Mouse (Mus musculus) adrenal gland, adult 18-20 months (tissue): ENCODE measurements at regions not wholly inside any gene's neighbourhood (a gene's known extent, or its start where the extent isn't known, plus 50 kb on each side); places are given as distances from the start of the nearest gene placed in this dataset.

ENCODE experiments used
- DNase-seq, 2 experiments: peaks; one replicate each; pipeline ENCODE4 v3.0.0; 2021 to 2022; ENCODE audit warnings: low spot score in 2 of 2

DNA sequence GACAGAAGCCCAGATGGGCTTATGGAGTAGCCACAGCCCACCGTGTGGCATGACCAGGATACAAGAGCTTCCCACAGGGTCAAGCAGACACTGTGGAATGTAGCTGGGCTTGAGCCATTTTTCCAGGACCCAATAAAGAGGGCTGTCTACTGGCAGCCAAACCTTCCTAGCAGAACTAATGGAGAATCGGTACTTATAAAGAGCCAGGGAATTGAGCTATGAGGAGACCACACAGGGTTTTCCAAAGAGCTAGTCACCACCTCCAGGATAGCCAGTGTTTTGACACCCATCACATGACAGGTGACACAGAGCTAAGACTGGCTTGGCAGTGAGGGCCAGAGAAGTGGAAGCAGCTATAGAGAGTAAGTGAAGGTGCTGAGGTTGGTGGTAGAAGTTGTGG is 149.9 kb downstream of the Map2k4 start:
- no peak for DNase-seq

GRCm38 (mm10) chr11:65637206-65637605 is 150.9 kb downstream of the Map2k4 start:
- DNase-seq: no peak

- no peak for DNase-seq
Measured at GRCm38 (mm10) chr11:65635307-65635706, 152.8 kb downstream of the Map2k4 start.

- DNase-seq: peak; percentile 5 to 21
Measured at GRCm38 (mm10) chr11:65631164-65631563, 156.9 kb downstream of the Map2k4 start.

GRCm38 (mm10) chr11:65630436-65630835 is 157.7 kb downstream of the Map2k4 start:
- DNase-seq: no peak

DNA sequence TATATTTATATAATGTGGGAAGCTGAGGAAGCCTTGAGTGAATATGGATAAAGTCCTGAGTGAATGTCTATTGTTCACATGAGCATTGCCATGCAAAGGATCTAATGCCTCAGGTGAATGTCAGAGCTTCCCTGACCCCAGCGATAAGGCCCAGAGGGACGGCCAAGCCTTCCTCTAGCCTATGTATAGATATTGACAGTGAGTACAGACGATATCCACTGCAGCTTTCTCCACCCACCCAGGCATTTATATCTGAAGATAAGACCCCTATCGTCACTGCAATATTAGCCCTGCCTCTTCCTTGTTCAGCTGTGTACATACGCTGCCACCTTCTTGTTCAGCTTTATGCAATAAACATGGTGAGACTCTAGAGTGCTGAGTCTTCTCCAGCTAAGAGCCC is 158.8 kb downstream of the Map2k4 start:
- DNase-seq: no peak

- DNase-seq: no peak
Measured at GRCm38 (mm10) chr11:65618976-65619375, 169.1 kb downstream of the Map2k4 start.

- DNase-seq: no peak
Measured at GRCm38 (mm10) chr11:65610536-65610935, 177.6 kb downstream of the Map2k4 start.

- no peak for DNase-seq
Measured at GRCm38 (mm10) chr11:65609056-65609455, 179.0 kb downstream of the Map2k4 start.

DNA sequence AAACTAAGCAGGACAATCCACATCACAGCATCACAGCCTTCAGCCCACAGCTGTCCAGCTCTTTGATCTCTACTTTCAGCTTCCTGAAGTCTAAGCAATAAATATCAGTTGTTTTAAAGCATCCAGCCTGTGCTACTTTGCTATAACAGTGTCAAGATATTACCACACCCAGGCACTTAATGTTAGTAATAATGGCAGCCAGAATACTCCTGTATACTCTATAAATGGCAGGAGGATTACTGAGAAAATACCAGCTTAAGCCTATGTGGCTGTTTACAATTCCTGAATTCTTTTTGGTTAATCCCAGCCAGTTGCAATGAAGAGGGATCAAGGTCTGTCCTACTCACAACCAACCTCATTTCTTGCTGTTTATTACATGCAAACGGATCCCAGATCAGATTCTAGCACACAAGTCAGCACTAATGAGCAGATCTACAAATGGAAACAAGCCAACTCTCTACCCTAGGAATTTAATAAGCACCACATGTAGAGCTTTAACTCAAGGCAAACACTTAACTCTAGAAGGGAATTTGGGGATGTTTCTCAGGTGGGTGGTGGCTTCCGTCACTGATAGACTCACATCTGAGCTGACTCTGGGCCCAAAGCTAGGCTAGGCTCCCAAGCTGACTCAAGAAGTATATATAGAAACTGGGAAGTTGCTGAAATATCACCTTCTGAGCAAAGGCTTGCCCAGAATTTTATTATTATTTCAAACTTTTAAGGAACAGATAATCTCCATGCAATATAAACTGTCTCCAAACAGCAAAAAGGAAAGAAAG is 190.6 kb downstream of the Map2k4 start:
- DNase-seq: no peak

GRCm38 (mm10) chr11:65588491-65588890 is 199.6 kb downstream of the Map2k4 start:
- no peak for DNase-seq

DNA sequence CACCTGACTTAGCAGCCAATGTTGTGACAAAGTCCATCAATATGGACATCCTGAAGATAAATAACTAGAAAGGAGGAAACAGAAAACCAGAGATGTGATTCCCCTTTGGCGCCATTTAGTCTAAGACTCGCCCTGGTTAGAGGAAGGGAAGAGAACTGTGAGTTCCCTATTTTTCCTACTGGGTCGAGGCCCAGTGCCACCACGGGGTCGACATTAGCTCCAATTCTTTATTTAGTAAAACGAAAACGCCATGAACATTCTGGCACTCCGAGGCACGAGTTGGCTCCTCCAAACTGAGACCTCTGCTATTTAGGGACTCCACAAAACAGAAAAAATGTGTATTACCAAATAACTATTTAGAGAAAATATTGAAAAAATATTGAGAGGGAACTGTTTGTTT is 220.3 kb downstream of the Map2k4 start:
- no peak for DNase-seq

DNA sequence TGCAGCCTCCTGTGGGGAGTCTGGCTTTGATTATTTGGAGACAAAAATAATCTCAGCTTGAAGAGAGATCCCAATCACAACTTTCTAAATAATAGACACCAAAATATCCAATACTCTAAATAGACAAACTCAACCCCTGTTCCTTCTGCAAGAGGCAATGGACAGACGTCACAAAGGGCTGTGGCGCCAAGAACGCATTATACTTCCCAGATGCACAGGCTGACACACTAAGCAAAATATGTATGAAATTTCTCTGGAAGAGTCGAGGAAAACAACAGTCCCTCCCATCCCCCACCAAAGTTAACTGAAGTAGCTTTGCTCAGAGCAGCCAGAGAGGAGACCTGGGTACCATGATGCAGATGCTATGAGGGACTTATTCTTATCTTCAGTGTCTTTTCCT is 229.9 kb downstream of the Map2k4 start:
- no peak for DNase-seq

- no peak for DNase-seq
Measured at GRCm38 (mm10) chr11:65551073-65551472, 237.0 kb downstream of the Map2k4 start.

DNA sequence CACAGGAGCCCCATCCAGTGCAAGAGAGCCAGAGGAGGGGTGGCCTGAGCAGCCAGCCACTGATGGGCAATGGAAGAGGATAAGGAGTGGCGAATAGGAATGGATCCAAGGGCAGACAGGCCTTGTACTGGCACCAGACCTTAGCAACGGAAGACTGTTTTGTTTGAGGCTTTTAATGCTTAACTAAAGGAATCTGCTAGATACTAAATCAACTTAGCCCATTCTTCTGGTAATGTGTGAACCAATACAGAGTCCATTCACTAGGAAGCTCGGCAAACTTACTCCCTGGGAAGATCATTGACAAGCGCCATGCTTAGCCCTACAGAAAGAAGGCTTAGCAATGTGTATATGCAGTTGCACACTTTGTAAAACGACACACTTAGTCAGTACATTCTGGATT is 243.8 kb downstream of the Map2k4 start:
- DNase-seq: no peak

DNA sequence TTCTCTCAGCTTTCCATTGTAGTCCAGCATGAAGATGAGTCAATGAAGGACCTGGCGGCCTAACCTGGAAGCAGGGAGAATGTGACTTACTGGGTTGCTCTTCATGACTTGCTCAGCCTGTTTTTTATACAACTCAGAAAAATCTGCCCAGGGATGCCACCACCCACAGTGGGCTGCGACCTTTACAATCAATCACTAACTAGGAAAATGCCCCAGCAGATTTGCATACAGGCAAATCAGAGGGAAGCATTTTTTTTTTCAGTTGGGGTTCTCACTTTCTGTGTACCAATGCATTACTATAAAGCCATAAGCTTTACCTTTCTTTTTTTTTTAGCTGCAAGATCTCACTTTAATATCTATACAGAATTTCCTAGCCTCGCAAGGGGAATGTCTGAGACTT is 244.5 kb downstream of the Map2k4 start:
- no peak for DNase-seq

DNA sequence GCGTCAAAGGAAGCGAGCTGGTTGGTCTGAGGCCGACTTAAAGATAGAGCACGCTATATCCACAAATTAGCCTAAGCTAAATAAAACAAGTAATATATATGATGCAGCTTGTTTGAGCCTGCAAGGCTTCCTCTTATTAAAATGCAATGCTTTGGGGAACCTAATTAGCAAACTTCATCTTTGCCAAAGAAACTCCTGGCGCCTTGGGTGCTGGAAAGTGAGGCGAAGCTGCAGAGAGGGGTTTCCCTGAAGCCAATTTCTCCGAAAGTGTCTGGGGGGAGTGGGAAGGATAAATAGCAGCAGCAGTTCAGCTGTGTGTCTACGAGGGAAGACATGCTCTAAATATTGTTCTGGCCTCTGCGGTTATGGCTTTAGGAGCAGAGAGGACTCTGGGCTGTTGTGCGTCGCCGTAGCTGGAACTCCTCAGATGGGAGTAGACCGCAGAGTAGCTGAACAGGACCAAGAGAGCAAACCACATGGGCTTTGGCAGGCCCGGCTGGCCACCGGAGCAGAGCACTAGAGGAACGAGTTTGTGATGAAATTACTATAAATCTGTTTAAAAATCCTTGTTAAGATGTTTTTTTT is 251.0 kb downstream of the Map2k4 start:
- DNase-seq: no peak

DNA sequence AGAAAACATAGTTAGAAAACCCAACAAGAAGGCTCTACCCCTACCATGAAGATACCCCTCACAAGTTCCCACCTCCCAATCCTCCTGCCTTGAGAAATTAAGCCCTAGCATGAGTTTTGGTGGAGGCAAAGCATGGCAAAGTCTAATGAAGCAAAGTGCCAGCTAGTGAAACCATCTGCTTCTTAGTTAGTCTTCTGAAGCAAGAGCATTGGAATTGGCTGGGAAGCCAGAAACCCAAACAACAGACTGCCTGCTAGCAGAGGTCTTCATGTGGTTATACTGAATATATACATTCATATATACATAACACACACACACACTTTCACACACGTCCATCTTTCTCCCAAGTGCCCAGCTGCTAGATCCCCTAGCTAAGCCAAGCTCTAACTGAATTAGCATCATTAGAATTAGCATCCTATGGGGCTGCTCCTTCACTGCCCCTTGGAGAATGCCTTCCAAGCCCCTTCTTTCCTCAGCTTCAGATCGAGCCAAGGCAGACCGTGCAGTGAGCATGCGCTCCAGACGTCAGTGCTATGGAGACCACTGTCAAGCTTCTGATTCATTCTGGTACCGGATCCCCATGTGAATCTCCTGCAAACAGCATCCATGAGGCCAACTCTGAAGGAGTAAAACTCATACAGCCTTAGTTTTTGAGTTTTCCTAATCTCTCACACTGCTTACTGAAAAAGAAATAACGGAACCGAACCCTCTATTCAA is 252.2 kb downstream of the Map2k4 start:
- no peak for DNase-seq

GRCm38 (mm10) chr11:65530744-65531143 is 257.4 kb downstream of the Map2k4 start:
- no peak for DNase-seq

DNA sequence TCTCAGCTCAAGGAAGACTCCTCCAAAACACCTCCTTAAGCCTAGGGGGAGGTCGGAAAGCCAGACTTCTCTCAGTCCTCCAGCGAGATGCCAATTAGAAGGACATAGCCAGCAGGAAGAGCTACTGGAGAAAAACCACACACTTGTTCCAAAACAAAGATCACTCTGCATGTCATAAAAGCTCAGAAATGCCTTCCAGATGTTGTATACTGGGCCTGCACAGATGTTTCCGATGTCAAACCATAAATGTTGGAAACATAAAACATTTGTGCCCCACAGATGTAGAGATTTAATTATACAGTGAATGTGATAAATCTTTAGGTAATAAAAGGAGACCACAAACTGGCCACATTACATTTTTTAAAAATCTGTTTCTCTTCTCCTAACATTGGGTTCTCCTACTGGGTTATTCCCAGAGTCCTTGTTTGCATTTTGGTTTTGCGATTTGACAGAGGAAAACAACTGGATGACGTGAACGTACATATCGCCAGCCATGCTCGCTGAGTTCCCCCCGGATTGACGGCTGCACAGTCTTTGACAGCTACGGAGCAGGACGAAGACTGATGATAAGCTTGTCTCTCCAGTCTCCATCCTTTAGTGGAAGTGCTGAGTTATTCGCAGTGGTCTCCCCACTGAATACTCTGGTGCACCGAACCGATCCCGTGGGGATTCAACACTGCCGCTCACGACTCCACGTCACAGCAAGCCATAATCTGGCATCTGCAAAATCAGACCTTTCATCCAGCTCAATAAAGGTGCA is 235.5 kb upstream of the Myocd start:
- DNase-seq: no peak

GRCm38 (mm10) chr11:65497979-65498378 is 228.2 kb upstream of the Myocd start:
- no peak for DNase-seq

DNA sequence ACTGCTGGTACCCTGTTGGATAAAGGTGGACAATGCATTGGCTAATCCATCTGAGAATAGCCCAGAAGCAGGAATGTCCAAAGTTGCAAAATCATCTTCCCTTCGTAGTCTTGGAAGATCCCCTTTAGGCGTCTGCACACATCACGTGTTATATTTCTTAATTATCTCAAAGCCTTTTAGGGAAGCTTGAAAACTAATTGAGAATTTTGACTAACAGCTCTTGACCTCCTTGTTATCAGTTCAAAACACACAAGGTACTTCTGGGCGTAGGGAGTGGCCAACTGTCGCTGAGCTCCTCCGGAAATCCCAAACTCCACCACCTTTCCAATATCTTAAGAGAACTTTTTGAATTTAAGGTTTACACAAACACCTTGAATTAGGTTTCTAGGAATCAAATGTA is 227.6 kb upstream of the Myocd start:
- no peak for DNase-seq
